Mouse (Mus musculus): ENCODE measurements around the gene Rab25.

DNA sequence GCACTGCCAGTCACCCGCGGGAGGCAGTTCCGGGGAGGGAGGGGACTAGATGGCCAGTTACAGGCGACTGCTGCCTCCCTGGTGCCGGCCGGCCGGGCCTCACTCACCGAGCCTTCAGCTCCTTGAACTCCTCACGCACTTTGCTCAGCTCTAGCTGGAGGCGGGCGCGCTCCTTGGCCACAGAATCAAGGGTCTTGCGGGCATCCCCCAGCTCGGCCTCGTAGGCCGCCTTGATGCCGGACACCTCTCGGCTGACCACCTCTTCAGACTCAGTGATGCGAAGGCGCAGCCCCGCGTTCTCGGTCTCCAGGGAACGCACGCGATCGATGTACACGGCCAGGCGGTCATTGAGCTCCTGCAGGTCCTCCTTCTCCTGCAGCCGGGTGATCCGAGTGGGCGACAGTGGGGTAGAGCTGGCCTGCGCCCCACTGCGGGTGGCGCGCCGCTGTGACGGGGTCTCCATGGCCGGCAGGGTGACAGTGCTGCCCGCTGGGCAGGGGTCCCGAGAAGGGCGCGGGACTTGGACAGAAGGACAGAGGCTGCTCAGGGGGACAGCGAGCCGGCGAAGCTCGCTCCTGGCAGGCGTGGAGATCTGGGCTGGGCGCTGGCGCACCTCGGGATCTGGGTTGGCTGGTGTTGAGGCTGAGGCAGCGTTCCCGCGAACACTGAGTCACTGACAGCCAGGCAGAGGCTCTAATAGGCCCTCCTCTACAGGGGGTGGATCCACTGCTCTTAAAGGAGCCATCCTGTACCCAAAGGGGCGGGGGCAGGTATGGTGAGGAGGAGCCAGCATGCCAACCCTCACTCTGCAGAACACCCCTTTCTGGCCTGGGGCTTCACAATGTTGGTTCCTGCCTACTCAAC lies 45.2 kb downstream of the Rab25 start:
- TF ChIP-seq CTCF (IDR thresholded peaks at IDR 0.05; ENCODE audit: control insufficient read depth, insufficient read depth, insufficient read length) (no peak), USF1 (IDR thresholded peaks at IDR 0.05; ENCODE audit: low read depth) (no peak)

Data from C2C12 (cell line).